Mouse (Mus musculus): ENCODE measurements at regions not wholly inside any gene's neighbourhood (a gene's known extent, or its start where the extent isn't known, plus 50 kb on each side); places are given as distances from the start of the nearest gene placed in this dataset.

GRCm38 (mm10) chr19:26051478-26052215 is 379.4 kb downstream of the Dmrt2 start:
- ATAC-seq (ENCODE audit: low FRiP score, low read depth), result no peak
- Histone ChIP-seq H3K9me3 (no peaks in the 10 kb centered on the region), H3K4me2 (replicated peaks) (no peak overlapping the region), H3K36me3 (no peaks in the 10 kb centered on the region), H3K4me1 (peaks cover 11% of the 10 kb centered on the region), H3K4me3 (no peak overlapping the region), H3K27me3 (0 out of 2 replicates have a peak, but pooled peaks cover 5% of the 10 kb centered on the region), H3K9ac (replicated peaks) (no peak overlapping the region), H3K27ac (replicated peaks) (no peak overlapping the region)
- 9% methylated on average over 9 of the region's 9 CpGs for WGBS

GRCm38 (mm10) chr19:26059668-26060067 is 387.5 kb downstream of the Dmrt2 start:
- no peak for ATAC-seq (ENCODE audit: low FRiP score, low read depth)
- Histone ChIP-seq H3K27me3 (no peaks in the 10 kb centered on the region), H3K4me1 (no peaks in the 10 kb centered on the region), H3K36me3 (no peaks in the 10 kb centered on the region), H3K4me3 (no peak overlapping the region), H3K9me3 (no peaks in the 10 kb centered on the region), H3K4me2 (replicated peaks) (no peak overlapping the region), H3K9ac (replicated peaks) (no peak overlapping the region), H3K27ac (replicated peaks) (no peak overlapping the region)
- WGBS, result 82% methylated on average over 2 of the region's 2 CpGs

GRCm38 (mm10) chr19:26068553-26068952 is 396.3 kb downstream of the Dmrt2 start:
- no peak overlapping the region for H3K4me2 ChIP-seq (replicated peaks)
- 27% methylated on average over 2 of the region's 2 CpGs for WGBS
- no peak overlapping the region for H3K27ac ChIP-seq (replicated peaks)
- ATAC-seq (ENCODE audit: low FRiP score, low read depth), result 0 out of 2 replicates have a peak, but pooled peaks have one; percentile 56
- no peak overlapping the region for H3K4me3 ChIP-seq
- no peaks in the 10 kb centered on the region; the same call in 1 of the 2 replicates for H3K4me1 ChIP-seq
- no peaks in the 10 kb centered on the region for H3K36me3 ChIP-seq
- H3K9me3 ChIP-seq, result no peaks in the 10 kb centered on the region
- H3K9ac ChIP-seq (replicated peaks), result no peak overlapping the region
- no peaks in the 10 kb centered on the region for H3K27me3 ChIP-seq

GRCm38 (mm10) chr19:26069908-26070307 is 397.7 kb downstream of the Dmrt2 start:
- Histone ChIP-seq H3K9ac (replicated peaks) (no peak overlapping the region), H3K9me3 (no peaks in the 10 kb centered on the region), H3K4me2 (replicated peaks) (no peak overlapping the region), H3K4me1 (no peaks in the 10 kb centered on the region; the same call in 1 of the 2 replicates), H3K4me3 (no peak overlapping the region), H3K36me3 (no peaks in the 10 kb centered on the region), H3K27ac (replicated peaks) (no peak overlapping the region), H3K27me3 (no peaks in the 10 kb centered on the region)
- 90% methylated on average over 3 of the region's 3 CpGs for WGBS
- no peak for ATAC-seq (ENCODE audit: low FRiP score, low read depth)

GRCm38 (mm10) chr19:26088318-26088717 is 416.1 kb downstream of the Dmrt2 start:
- H3K4me3 ChIP-seq, result no peak overlapping the region
- no peak overlapping the region for H3K27ac ChIP-seq (replicated peaks)
- no peaks in the 10 kb centered on the region for H3K27me3 ChIP-seq
- no peaks in the 10 kb centered on the region for H3K9me3 ChIP-seq
- ATAC-seq (ENCODE audit: low FRiP score, low read depth), result no peak
- WGBS, result 85% methylated on average over 3 of the region's 3 CpGs
- no peak overlapping the region for H3K9ac ChIP-seq (replicated peaks)
- H3K36me3 ChIP-seq, result no peaks in the 10 kb centered on the region
- no peaks in the 10 kb centered on the region for H3K4me1 ChIP-seq
- no peak overlapping the region for H3K4me2 ChIP-seq (replicated peaks)

GRCm38 (mm10) chr19:26091386-26091785 is 419.2 kb downstream of the Dmrt2 start:
- Histone ChIP-seq H3K9me3 (no peaks in the 10 kb centered on the region), H3K9ac (replicated peaks) (no peak overlapping the region), H3K27ac (replicated peaks) (no peak overlapping the region), H3K36me3 (no peaks in the 10 kb centered on the region), H3K27me3 (no peaks in the 10 kb centered on the region), H3K4me3 (no peak overlapping the region), H3K4me2 (replicated peaks) (no peak overlapping the region), H3K4me1 (no peaks in the 10 kb centered on the region)
- no peak for ATAC-seq (ENCODE audit: low FRiP score, low read depth)
- WGBS, result 86% methylated on average over 8 of the region's 8 CpGs

- H3K9ac ChIP-seq (replicated peaks), result no peak overlapping the region
- no peaks in the 10 kb centered on the region for H3K9me3 ChIP-seq
- ATAC-seq (ENCODE audit: low FRiP score, low read depth), result no peak
- H3K4me2 ChIP-seq (replicated peaks), result no peak overlapping the region
- no peaks in the 10 kb centered on the region for H3K27me3 ChIP-seq
- H3K4me3 ChIP-seq, result no peak overlapping the region
- WGBS, result 85% methylated on average over 1 of the region's 1 CpGs
- H3K27ac ChIP-seq (replicated peaks), result no peak overlapping the region
- H3K36me3 ChIP-seq, result no peaks in the 10 kb centered on the region
- no peaks in the 10 kb centered on the region for H3K4me1 ChIP-seq
Measured at GRCm38 (mm10) chr19:26093844-26094243, 421.6 kb downstream of the Dmrt2 start.

- H3K4me3 ChIP-seq, result no peak overlapping the region
- H3K27me3 ChIP-seq, result no peaks in the 10 kb centered on the region
- ATAC-seq (ENCODE audit: low FRiP score, low read depth), result no peak
- H3K9me3 ChIP-seq, result no peaks in the 10 kb centered on the region
- WGBS, result 88% methylated on average over 6 of the region's 6 CpGs
- H3K4me1 ChIP-seq, result no peaks in the 10 kb centered on the region
- H3K9ac ChIP-seq (replicated peaks), result no peak overlapping the region
- no peak overlapping the region for H3K4me2 ChIP-seq (replicated peaks)
- H3K27ac ChIP-seq (replicated peaks), result no peak overlapping the region
- H3K36me3 ChIP-seq, result no peaks in the 10 kb centered on the region
Measured at GRCm38 (mm10) chr19:26114326-26114725, 442.1 kb downstream of the Dmrt2 start.

- no peaks in the 10 kb centered on the region for H3K4me1 ChIP-seq
- H3K9ac ChIP-seq (replicated peaks), result no peak overlapping the region
- ATAC-seq (ENCODE audit: low FRiP score, low read depth), result no peak
- H3K36me3 ChIP-seq, result no peaks in the 10 kb centered on the region
- H3K27me3 ChIP-seq, result no peaks in the 10 kb centered on the region
- WGBS, result 75% methylated on average over 2 of the region's 2 CpGs
- H3K4me3 ChIP-seq, result no peak overlapping the region
- no peak overlapping the region for H3K27ac ChIP-seq (replicated peaks)
- no peak overlapping the region for H3K4me2 ChIP-seq (replicated peaks)
- H3K9me3 ChIP-seq, result no peaks in the 10 kb centered on the region
Measured at GRCm38 (mm10) chr19:26128423-26128822, 456.2 kb downstream of the Dmrt2 start.

- H3K27ac ChIP-seq (replicated peaks), result no peak overlapping the region
- no peak for ATAC-seq (ENCODE audit: low FRiP score, low read depth)
- H3K27me3 ChIP-seq, result no peaks in the 10 kb centered on the region
- WGBS, result 86% methylated on average over 4 of the region's 4 CpGs
- no peaks in the 10 kb centered on the region for H3K36me3 ChIP-seq
- peaks cover 6% of the 10 kb centered on the region; the same call in 1 of the 2 replicates for H3K4me1 ChIP-seq
- no peaks in the 10 kb centered on the region for H3K9me3 ChIP-seq
- no peak overlapping the region for H3K9ac ChIP-seq (replicated peaks)
- H3K4me3 ChIP-seq, result no peak overlapping the region
- no peak overlapping the region for H3K4me2 ChIP-seq (replicated peaks)
Measured at GRCm38 (mm10) chr19:26134385-26134784, 462.2 kb downstream of the Dmrt2 start.

GRCm38 (mm10) chr19:26135398-26136104 is 463.3 kb downstream of the Dmrt2 start:
- Histone ChIP-seq H3K27ac (replicated peaks) (no peak overlapping the region), H3K36me3 (no peaks in the 10 kb centered on the region), H3K4me3 (no peak overlapping the region), H3K4me1 (peaks cover 6% of the 10 kb centered on the region; the same call in 1 of the 2 replicates), H3K27me3 (no peaks in the 10 kb centered on the region), H3K9me3 (no peaks in the 10 kb centered on the region), H3K4me2 (replicated peaks) (no peak overlapping the region), H3K9ac (replicated peaks) (no peak overlapping the region)
- ATAC-seq (ENCODE audit: low FRiP score, low read depth), result no peak
- 21% methylated on average over 2 of the region's 2 CpGs for WGBS

- Histone ChIP-seq H3K4me2 (replicated peaks) (no peak overlapping the region), H3K27me3 (no peaks in the 10 kb centered on the region), H3K4me1 (peaks cover 8% of the 10 kb centered on the region), H3K9ac (replicated peaks) (no peak overlapping the region), H3K36me3 (no peaks in the 10 kb centered on the region), H3K4me3 (no peak overlapping the region), H3K27ac (replicated peaks) (no peak overlapping the region), H3K9me3 (no peaks in the 10 kb centered on the region)
- ATAC-seq (ENCODE audit: low FRiP score, low read depth), result no peak
- WGBS, result 83% methylated on average over 2 of the region's 2 CpGs
Measured at GRCm38 (mm10) chr19:26140647-26141046, 464.2 kb upstream of the Smarca2 start.
